Mouse (Mus musculus) thymus, adult 2 months (tissue): ENCODE measurements around the gene Erbb2.

Experiments
- CTCF ChIP-seq: fragments of 200-500 bp; IDR thresholded peaks from 2 replicates; pipeline ENCODE4 v1.5.1; 2012; ENCODE audit warnings: mild to moderate bottlenecking, control low read depth, low read length, moderate library complexity, borderline replicate concordance; ENCODE audit not compliant: control insufficient read depth, poor library complexity, insufficient read depth; ENCODE audit errors: extremely low read depth
- POLR2A ChIP-seq: fragments of 200-500 bp; IDR thresholded peaks from 2 replicates; pipeline ENCODE4 v1.6.1; 2012; ENCODE audit warnings: mild to moderate bottlenecking, low read length, control low read depth, moderate library complexity; ENCODE audit not compliant: control insufficient read depth, poor library complexity, insufficient read depth; ENCODE audit errors: extremely low read depth

- no peak for TF ChIP-seq POLR2A
- TF ChIP-seq CTCF = no peak
Observed at GRCm38 (mm10) chr11:98417074-98417473, 4.8 kb downstream of the Erbb2 start.
